Mouse (Mus musculus): ENCODE measurements around the gene Zfp119a.
"Not testable (repeated sequence)": the region's sequence is repeated elsewhere in the genome, so short reads cannot be mapped to it uniquely, and the experiment has no call there.

GRCm38 (mm10) chr17:55878282-55878635 lies 471 bp downstream of the Zfp119a start:
- TF ChIP-seq POLR2A (IDR thresholded peaks at IDR 0.05; ENCODE audit: extremely low read depth, insufficient read depth, low read length); CTCF (IDR thresholded peaks at IDR 0.05; ENCODE audit: low read depth, low read length): not testable (repeated sequence)
